Mouse (Mus musculus) cortical plate, adult 2 months (tissue): ENCODE data around the gene Ylpm1.

Experiments
- CTCF ChIP-seq: fragments of 200-500 bp; IDR thresholded peaks from 2 replicates; pipeline ENCODE4 v1.5.1; 2011; ENCODE audit warnings: mild to moderate bottlenecking, control low read depth, low read length; ENCODE audit not compliant: insufficient read depth; ENCODE audit errors: extremely low read depth
- POLR2A ChIP-seq: fragments of 200-500 bp; IDR thresholded peaks from 2 replicates; pipeline ENCODE4 v1.6.1; 2011; ENCODE audit warnings: mild to moderate bottlenecking, low read length, control low read depth; ENCODE audit not compliant: insufficient read depth; ENCODE audit errors: extremely low read depth

GRCm38 (mm10) chr12:84999053-84999452 is 2.9 kb downstream of the Ylpm1 start:
- no peak for TF ChIP-seq POLR2A
- no peak for TF ChIP-seq CTCF
